Mouse (Mus musculus): ENCODE data around the gene Rusc2. TPM values are rescaled to one million over a fixed set of nuclear protein-coding genes. Genes with fewer than 3 reads are reported as not detected.

Gene Rusc2
- polyA plus RNA-seq, 1 experiment: 30.0 TPM

DNA sequence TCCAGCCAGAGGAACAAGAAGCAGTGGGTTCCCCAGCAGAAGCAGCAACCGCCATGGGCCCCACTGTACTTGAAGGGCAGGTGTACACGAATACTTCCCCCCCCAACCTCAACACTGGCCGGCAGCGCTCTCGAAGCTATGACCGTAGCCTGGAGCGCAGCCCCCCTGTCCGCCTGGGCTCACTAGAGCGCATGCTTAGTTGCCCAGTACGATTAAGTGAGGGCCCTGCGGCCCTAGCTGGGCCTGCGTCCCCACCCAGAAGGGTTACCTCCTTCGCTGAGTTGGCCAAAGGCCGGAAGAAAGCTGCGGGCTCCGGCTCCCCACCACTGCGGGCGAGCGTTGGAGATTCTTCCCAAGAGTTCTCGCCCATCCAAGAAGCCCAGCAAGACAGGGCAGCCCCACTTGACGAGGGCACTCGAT is 34.3 kb downstream of the Rusc2 start:
- no peaks in the 10 kb centered on the region; the same call in 1 of the 2 replicates for H3K4me1 ChIP-seq (ENCODE audit: control insufficient read depth, insufficient read depth, low read length)
- no peaks in the 10 kb centered on the region for H3K36me3 ChIP-seq (ENCODE audit: control insufficient read depth, insufficient read depth, low read length)
- no peak overlapping the region for H3K4me3 ChIP-seq (ENCODE audit: control insufficient read depth, low read depth, low read length)
- no peak overlapping the region for H3K27ac ChIP-seq (ENCODE audit: control insufficient read depth, insufficient read depth, low read depth, low read length)
- no peaks in the 10 kb centered on the region for H3K27me3 ChIP-seq (ENCODE audit: control insufficient read depth, insufficient read depth, low read length)
- TF ChIP-seq CTCF (IDR thresholded peaks at IDR 0.05; ENCODE audit: control insufficient read depth, insufficient read depth, insufficient replicate concordance, low read depth, low read length): no peak
- TF ChIP-seq POLR2A (IDR thresholded peaks at IDR 0.05; ENCODE audit: control insufficient read depth, low read depth, low read length): no peak

GRCm38 (mm10) chr4:43417269-43418062 is 35.7 kb downstream of the Rusc2 start:
- Histone ChIP-seq H3K4me3 (ENCODE audit: control insufficient read depth, low read depth, low read length) (no peak overlapping the region), H3K4me1 (ENCODE audit: control insufficient read depth, insufficient read depth, low read length) (no peaks in the 10 kb centered on the region; the same call in none of the 2 replicates), H3K27me3 (ENCODE audit: control insufficient read depth, insufficient read depth, low read length) (no peaks in the 10 kb centered on the region), H3K27ac (ENCODE audit: control insufficient read depth, insufficient read depth, low read depth, low read length) (no peak overlapping the region), H3K36me3 (ENCODE audit: control insufficient read depth, insufficient read depth, low read length) (no peaks in the 10 kb centered on the region; the same call in 1 of the 2 replicates)
- no peak for TF ChIP-seq POLR2A (IDR thresholded peaks at IDR 0.05; ENCODE audit: control insufficient read depth, low read depth, low read length)
- no peak for TF ChIP-seq CTCF (IDR thresholded peaks at IDR 0.05; ENCODE audit: control insufficient read depth, insufficient read depth, insufficient replicate concordance, low read depth, low read length)

- Histone ChIP-seq H3K4me3 (ENCODE audit: control insufficient read depth, low read depth, low read length) (no peak overlapping the region), H3K27ac (ENCODE audit: control insufficient read depth, insufficient read depth, low read depth, low read length) (no peak overlapping the region), H3K36me3 (ENCODE audit: control insufficient read depth, insufficient read depth, low read length) (no peaks in the 10 kb centered on the region; the same call in 1 of the 2 replicates), H3K4me1 (ENCODE audit: control insufficient read depth, insufficient read depth, low read length) (no peaks in the 10 kb centered on the region; the same call in none of the 2 replicates), H3K27me3 (ENCODE audit: control insufficient read depth, insufficient read depth, low read length) (no peaks in the 10 kb centered on the region)
- TF ChIP-seq POLR2A (IDR thresholded peaks at IDR 0.05; ENCODE audit: control insufficient read depth, low read depth, low read length) (no peak), CTCF (IDR thresholded peaks at IDR 0.05; ENCODE audit: control insufficient read depth, insufficient read depth, insufficient replicate concordance, low read depth, low read length) (no peak)
Measured at GRCm38 (mm10) chr4:43418450-43418849, 36.7 kb downstream of the Rusc2 start.

- Histone ChIP-seq H3K4me1 (ENCODE audit: control insufficient read depth, insufficient read depth, low read length) (no peaks in the 10 kb centered on the region; the same call in none of the 2 replicates), H3K27me3 (ENCODE audit: control insufficient read depth, insufficient read depth, low read length) (no peaks in the 10 kb centered on the region), H3K27ac (ENCODE audit: control insufficient read depth, insufficient read depth, low read depth, low read length) (no peak overlapping the region), H3K36me3 (ENCODE audit: control insufficient read depth, insufficient read depth, low read length) (no peaks in the 10 kb centered on the region; the same call in 1 of the 2 replicates), H3K4me3 (ENCODE audit: control insufficient read depth, low read depth, low read length) (no peak overlapping the region)
- TF ChIP-seq CTCF (IDR thresholded peaks at IDR 0.05; ENCODE audit: control insufficient read depth, insufficient read depth, insufficient replicate concordance, low read depth, low read length) (no peak), POLR2A (IDR thresholded peaks at IDR 0.05; ENCODE audit: control insufficient read depth, low read depth, low read length) (0 out of 2 replicates have a peak, but pooled peaks have one; percentile 15)
Measured at GRCm38 (mm10) chr4:43418973-43419656, 37.3 kb downstream of the Rusc2 start.

GRCm38 (mm10) chr4:43419801-43420281 is 38.1 kb downstream of the Rusc2 start:
- Histone ChIP-seq H3K4me3 (ENCODE audit: control insufficient read depth, low read depth, low read length) (no peak overlapping the region), H3K36me3 (ENCODE audit: control insufficient read depth, insufficient read depth, low read length) (no peaks in the 10 kb centered on the region; the same call in 1 of the 2 replicates), H3K4me1 (ENCODE audit: control insufficient read depth, insufficient read depth, low read length) (no peaks in the 10 kb centered on the region; the same call in none of the 2 replicates), H3K27me3 (ENCODE audit: control insufficient read depth, insufficient read depth, low read length) (no peaks in the 10 kb centered on the region), H3K27ac (ENCODE audit: control insufficient read depth, insufficient read depth, low read depth, low read length) (no peak overlapping the region)
- TF ChIP-seq CTCF (IDR thresholded peaks at IDR 0.05; ENCODE audit: control insufficient read depth, insufficient read depth, insufficient replicate concordance, low read depth, low read length) (no peak), POLR2A (IDR thresholded peaks at IDR 0.05; ENCODE audit: control insufficient read depth, low read depth, low read length) (no peak)

DNA sequence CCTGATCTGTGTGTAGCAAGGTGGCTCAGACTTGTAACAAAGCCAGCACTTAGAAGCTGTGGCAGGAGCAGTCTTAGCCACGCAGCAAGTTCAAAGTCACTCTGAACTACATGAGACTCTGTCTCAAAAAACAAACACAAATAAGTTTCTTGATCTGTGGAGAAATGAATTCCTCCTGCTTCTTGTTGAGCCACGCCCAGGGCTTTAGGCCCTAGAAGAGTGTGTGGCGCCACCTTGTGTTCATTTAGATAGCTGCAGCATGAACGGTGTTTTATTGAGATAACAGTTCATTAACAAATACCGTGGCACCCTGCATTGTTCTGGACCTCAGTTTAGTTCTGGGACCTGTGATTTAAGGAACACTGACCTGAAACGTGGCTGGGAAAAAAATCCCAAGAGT is 38.5 kb downstream of the Rusc2 start:
- no peaks in the 10 kb centered on the region for H3K27me3 ChIP-seq (ENCODE audit: control insufficient read depth, insufficient read depth, low read length)
- H3K4me1 ChIP-seq (ENCODE audit: control insufficient read depth, insufficient read depth, low read length): peaks cover 4% of the 10 kb centered on the region
- no peak for TF ChIP-seq POLR2A (IDR thresholded peaks at IDR 0.05; ENCODE audit: control insufficient read depth, low read depth, low read length)
- TF ChIP-seq CTCF (IDR thresholded peaks at IDR 0.05; ENCODE audit: control insufficient read depth, insufficient read depth, insufficient replicate concordance, low read depth, low read length): peak; percentile 69; the same call in 1 of the 2 replicates
- H3K36me3 ChIP-seq (ENCODE audit: control insufficient read depth, insufficient read depth, low read length): no peaks in the 10 kb centered on the region; the same call in 1 of the 2 replicates
- H3K4me3 ChIP-seq (ENCODE audit: control insufficient read depth, low read depth, low read length): no peak overlapping the region
- H3K27ac ChIP-seq (ENCODE audit: control insufficient read depth, insufficient read depth, low read depth, low read length): no peak overlapping the region
